Mouse (Mus musculus) activated CD4-positive, CD25-positive, alpha-beta regulatory T cell (primary cell): Measurements from ENCODE around the gene Inafm1. TPM values are rescaled to one million over a fixed set of nuclear protein-coding genes. Genes with fewer than 3 reads are reported as not detected.

Experiments used
- polyA plus RNA-seq, 2 experiments: library from polyadenylated mRNA; unstranded; fragments of 100-300 nt; shearing (Covaris generic); gene quantifications; one replicate each; pipeline ENCODE4 v1.2.1; 2017

The Inafm1 gene
- polyA plus RNA-seq, result 1 to 10 TPM; 5.6 to 5.7 TPM

GRCm38 (mm10) chr7:16273081-16273765 is at the start of gene Inafm1:
TSS of gene Inafm1 (minus strand) at chr7:16273617.

GRCm38 (mm10) chr7:16308093-16308492 is 34.7 kb upstream of the Inafm1 start, which contains the start of gene Bbc3:
TSS of gene Bbc3 (plus strand) at chr7:16308393.

GRCm38 (mm10) chr7:16286026-16286961 is 12.9 kb upstream of the Inafm1 start, which contains the start of gene Ccdc9:
TSS of gene Ccdc9 (minus strand) at chr7:16286795.

GRCm38 (mm10) chr7:16259110-16259590 is 14.3 kb downstream of the Inafm1 start, which contains the start of gene C5ar1:
TSS of gene C5ar1 (minus strand) at chr7:16259540.

GRCm38 (mm10) chr7:16244067-16244466 is 29.4 kb downstream of the Inafm1 start, which contains the start of gene C5ar2:
TSS of gene C5ar2 (minus strand) at chr7:16244154.

Other genes with a start within 250 kb of the Inafm1 start
- gene Bicra, start 225.7 kb downstream of the Inafm1 start, polyA plus RNA-seq, result 1 to 10 TPM; 5.9 to 7.1 TPM
- gene Zfp541, start 211.8 kb downstream of the Inafm1 start, polyA plus RNA-seq, result under 1 TPM in 1 of 2 experiments, not detected in 1; 0.10 TPM
- 100 to 1,000 TPM; 196 to 221 TPM for gene Napa, start 175.2 kb downstream of the Inafm1 start, polyA plus RNA-seq
- 10 to 100 TPM; 23.9 to 29.7 TPM for gene Kptn, start 153.7 kb downstream of the Inafm1 start, polyA plus RNA-seq
- gene Slc8a2, start 143.8 kb downstream of the Inafm1 start, polyA plus RNA-seq, result not detected
- 10 to 100 TPM; 40.0 to 47.0 TPM for gene Meis3, start 98.5 kb downstream of the Inafm1 start, polyA plus RNA-seq
- gene Dhx34, start 51.6 kb downstream of the Inafm1 start, polyA plus RNA-seq, result 10 to 100 TPM; 17.4 to 31.8 TPM
- under 1 TPM in 1 of 2 experiments, not detected in 1; 0.37 TPM for gene C5ar2, start 29.5 kb downstream of the Inafm1 start, polyA plus RNA-seq
- 1 to 10 TPM in 1 of 2 experiments, under 1 TPM in 1; 0.17 to 1.1 TPM for gene C5ar1, start 14.1 kb downstream of the Inafm1 start, polyA plus RNA-seq
- 10 to 100 TPM; 43.3 to 51.9 TPM for gene Ccdc9, start 13.2 kb upstream of the Inafm1 start, polyA plus RNA-seq
- 10 to 100 TPM; 21.9 to 35.8 TPM for gene Bbc3, start 34.8 kb upstream of the Inafm1 start, polyA plus RNA-seq
- gene Sae1, start 114.2 kb upstream of the Inafm1 start, polyA plus RNA-seq, result 100 to 1,000 TPM; 134 to 161 TPM
- gene Zc3h4, start 127.3 kb upstream of the Inafm1 start, polyA plus RNA-seq, result 10 to 100 TPM; 17.1 to 24.1 TPM
- 100 to 1,000 TPM; 151 to 193 TPM for gene Tmem160, start 179.2 kb upstream of the Inafm1 start, polyA plus RNA-seq
- under 1 TPM; 0.21 to 0.38 TPM for gene Npas1, start 204.1 kb upstream of the Inafm1 start, polyA plus RNA-seq